Mouse (Mus musculus): Measurements from ENCODE around the gene Mrtfa.

Mrtfa gene

GRCm38 (mm10) chr15:81067761-81068160, 122.8 kb downstream of the Mrtfa start:
- DNase-seq (ENCODE audit: low read depth, low spot score) = no peak

GRCm38 (mm10) chr15:81066976-81067375, 123.6 kb downstream of the Mrtfa start:
- DNase-seq (ENCODE audit: low read depth, low spot score) = no peak

- no peak for DNase-seq (ENCODE audit: low read depth, low spot score)
Measured at GRCm38 (mm10) chr15:81064661-81065060, 125.9 kb downstream of the Mrtfa start.

- peak; percentile 53 for DNase-seq (ENCODE audit: low read depth, low spot score)
Measured at GRCm38 (mm10) chr15:81064143-81064542, 126.4 kb downstream of the Mrtfa start.

- peak; percentile 52 for DNase-seq (ENCODE audit: low read depth, low spot score)
Measured at GRCm38 (mm10) chr15:81062616-81063015, 127.9 kb downstream of the Mrtfa start.

GRCm38 (mm10) chr15:81062175-81062588, 128.4 kb downstream of the Mrtfa start:
- DNase-seq (ENCODE audit: low read depth, low spot score) = peak; percentile 82

GRCm38 (mm10) chr15:81060975-81061374, 129.6 kb downstream of the Mrtfa start:
- DNase-seq (ENCODE audit: low read depth, low spot score) = no peak

GRCm38 (mm10) chr15:81057736-81058135, 132.8 kb downstream of the Mrtfa start:
- no peak for DNase-seq (ENCODE audit: low read depth, low spot score)

GRCm38 (mm10) chr15:81055488-81055887, 135.1 kb downstream of the Mrtfa start:
- no peak for DNase-seq (ENCODE audit: low read depth, low spot score)

- DNase-seq (ENCODE audit: low read depth, low spot score) = no peak
Measured at GRCm38 (mm10) chr15:81052491-81052890, 138.1 kb downstream of the Mrtfa start.

GRCm38 (mm10) chr15:81050488-81050887, 140.1 kb downstream of the Mrtfa start:
- DNase-seq (ENCODE audit: low read depth, low spot score) = no peak

GRCm38 (mm10) chr15:81049401-81050053, 141.0 kb downstream of the Mrtfa start:
- DNase-seq (ENCODE audit: low read depth, low spot score) = peak; percentile 32

GRCm38 (mm10) chr15:81047497-81047896, 143.1 kb downstream of the Mrtfa start:
- DNase-seq (ENCODE audit: low read depth, low spot score) = no peak

GRCm38 (mm10) chr15:81046061-81046460, 144.5 kb downstream of the Mrtfa start:
- no peak for DNase-seq (ENCODE audit: low read depth, low spot score)

- DNase-seq (ENCODE audit: low read depth, low spot score) = no peak
Measured at GRCm38 (mm10) chr15:81045336-81045735, 145.2 kb downstream of the Mrtfa start.

GRCm38 (mm10) chr15:81044446-81044845, 146.1 kb downstream of the Mrtfa start:
- DNase-seq (ENCODE audit: low read depth, low spot score) = no peak

GRCm38 (mm10) chr15:81042276-81042931, 148.2 kb downstream of the Mrtfa start:
- DNase-seq (ENCODE audit: low read depth, low spot score) = no peak

- no peak for DNase-seq (ENCODE audit: low read depth, low spot score)
Measured at GRCm38 (mm10) chr15:81041767-81042166, 148.8 kb downstream of the Mrtfa start.

GRCm38 (mm10) chr15:81038419-81038818, 152.1 kb downstream of the Mrtfa start:
- DNase-seq (ENCODE audit: low read depth, low spot score) = no peak

- no peak for DNase-seq (ENCODE audit: low read depth, low spot score)
Measured at GRCm38 (mm10) chr15:81035417-81036162, 155.0 kb downstream of the Mrtfa start.

- DNase-seq (ENCODE audit: low read depth, low spot score) = no peak
Measured at GRCm38 (mm10) chr15:81034119-81034518, 156.4 kb downstream of the Mrtfa start.

- DNase-seq (ENCODE audit: low read depth, low spot score) = peak; percentile 50
Measured at GRCm38 (mm10) chr15:81032941-81033629, 157.5 kb downstream of the Mrtfa start.
